ENCODE assay signal across 17 mouse cellular contexts in genomic region chr8:45743739-45744138, GRCm38 (mm10).
"Had no signal": no experiment of that assay in that cellular context is flagged by ENCODE, and none has a peak within 500 bp of the region (broad histone marks: within the 10 kb centered on the region; RNA-seq: fewer than 3 reads in every experiment).

No protein-coding gene starts in this region.

- H3K9ac ChIP-seq: neural tube, embryonic 12.5 days; neural tube, embryonic 13.5 days; neural tube, embryonic 15.5 days; stomach, embryonic 15.5 days had no signal

- H3K9me3 ChIP-seq: neural tube, embryonic 12.5 days; neural tube, embryonic 13.5 days; neural tube, embryonic 15.5 days; stomach, embryonic 15.5 days had no signal

- H3K4me1 ChIP-seq: neural tube, embryonic 12.5 days; neural tube, embryonic 13.5 days; neural tube, embryonic 15.5 days; stomach, embryonic 15.5 days had no signal

- H3K36me3 ChIP-seq: neural tube, embryonic 12.5 days; stomach, embryonic 15.5 days had no signal

- H3K27ac ChIP-seq: neural tube, embryonic 12.5 days; neural tube, embryonic 13.5 days; neural tube, embryonic 15.5 days; stomach, embryonic 15.5 days; stomach, postnatal 0 days had no signal

- H3K27me3 ChIP-seq: neural tube, embryonic 12.5 days; neural tube, embryonic 13.5 days; neural tube, embryonic 15.5 days; stomach, embryonic 15.5 days had no signal

- DNase-seq: retina, postnatal 1 day; right cerebral cortex, adult 18-20 months; right cerebral cortex, postnatal 14 days; right cerebral cortex, postnatal 25 days; right cerebral cortex, postnatal 4 days; spleen, adult 18-20 months; thymus, adult 18-20 months; thymus, adult 2 months; thymus, postnatal 14 days; thymus, postnatal 25 days; thymus, postnatal 36 days; thymus, postnatal 4 days had no signal

- H3K4me3 ChIP-seq: neural tube, embryonic 12.5 days; neural tube, embryonic 13.5 days; neural tube, embryonic 15.5 days; stomach, embryonic 15.5 days had no signal

- H3K4me2 ChIP-seq: neural tube, embryonic 12.5 days; neural tube, embryonic 13.5 days; neural tube, embryonic 15.5 days; stomach, embryonic 15.5 days had no signal
